Mouse (Mus musculus) liver, adult 2 months (tissue): ENCODE results near the gene Olfr111. TPM values are rescaled to one million over a fixed set of nuclear protein-coding genes. Genes with fewer than 3 reads are reported as not detected.

ENCODE experiments used
- DNase-seq: peaks from one replicate; pipeline ENCODE4 v3.0.0-alpha.2; 2011; ENCODE audit warnings: low read depth, low spot score; ENCODE audit errors: extremely low read depth
- H3K27ac ChIP-seq: fragments of 200-500 bp; replicated peaks from 2 replicates; pipeline ENCODE4 v1.5.1; 2012; ENCODE audit warnings: low read depth, mild to moderate bottlenecking, control low read depth, inconsistent platforms, low read length; ENCODE audit not compliant: insufficient read depth
- H3K27me3 ChIP-seq: fragments of 200-500 bp; 2 replicates; pipeline ENCODE4 v1.6.1; 2012; ENCODE audit warnings: mild to moderate bottlenecking, moderate library complexity, low read length, inconsistent platforms; ENCODE audit not compliant: control insufficient read depth, insufficient read depth
- H3K36me3 ChIP-seq: fragments of 200-500 bp; 2 replicates; pipeline ENCODE4 v1.6.1; 2012; ENCODE audit warnings: low read length, inconsistent platforms; ENCODE audit not compliant: control insufficient read depth, insufficient read depth
- H3K4me1 ChIP-seq: fragments of 200-500 bp; 2 replicates; pipeline ENCODE4 v1.6.1; 2011; ENCODE audit warnings: low read length; ENCODE audit not compliant: control insufficient read depth, insufficient read depth
- H3K4me3 ChIP-seq: fragments of 200-500 bp; 2 replicates; pipeline ENCODE4 v1.5.1; 2011; ENCODE audit warnings: low read depth, mild to moderate bottlenecking, control low read depth, low read length, moderate library complexity; ENCODE audit not compliant: insufficient read depth
- H3K79me2 ChIP-seq: fragments of 200-500 bp; 2 replicates; pipeline ENCODE4 v1.6.1; 2012; ENCODE audit warnings: inconsistent platforms, mild to moderate bottlenecking, low read length, moderate library complexity; ENCODE audit not compliant: control insufficient read depth, insufficient read depth
- H3K9ac ChIP-seq: fragments of 200-500 bp; 2 replicates; pipeline ENCODE4 v1.6.1; 2012; ENCODE audit warnings: low read depth, mild to moderate bottlenecking, control low read depth, inconsistent platforms, low read length
- CTCF ChIP-seq: fragments of 200-500 bp; IDR thresholded peaks from 2 replicates; pipeline ENCODE4 v1.5.1; 2011; ENCODE audit warnings: low read depth, low read length, control low read depth
- POLR2A ChIP-seq: fragments of 200-500 bp; IDR thresholded peaks from 2 replicates; pipeline ENCODE4 v1.6.1; 2011; ENCODE audit warnings: low read length, control low read depth; ENCODE audit not compliant: insufficient read depth; ENCODE audit errors: extremely low read depth
- polyA plus RNA-seq: library from polyadenylated mRNA; depleted of rRNA; stranded (reverse); fragments of >200 nt; gene quantifications from 2 replicates; pipeline ENCODE4 v1.2.3, GENCODE M21; 2012; rRNA removed
- total RNA-seq: library from RNA; depleted of rRNA; stranded (reverse); fragments of >200 nt; gene quantifications from 2 replicates; pipeline ENCODE4 v1.2.3, GENCODE M21; 2014; rRNA removed

Olfr111 gene
- total and polyA plus RNA-seq, 2 experiments, result not detected

GRCm38 (mm10) chr17:37577563-37577962, 69.7 kb downstream of the Olfr111 start, which contains the start of gene Olfr113:
Gene Olfr113 (minus strand): TSS chr17:37577663.
- H3K79me2 ChIP-seq, result no peaks in the 10 kb centered on the region
- no peaks in the 10 kb centered on the region for H3K36me3 ChIP-seq
- TF ChIP-seq POLR2A (no peak), CTCF (no peak)
- H3K4me3 ChIP-seq, result no peak within 1 kb of the TSS
- no peak within 1 kb of the TSS for H3K9ac ChIP-seq
- H3K27me3 ChIP-seq, result no peaks in the 10 kb centered on the region
- DNase-seq, result no peak
- H3K27ac ChIP-seq, result no peak within 1 kb of the TSS
- no peaks in the 10 kb centered on the region for H3K4me1 ChIP-seq

Other genes starting within 250 kb of the Olfr111 start
- gene Olfr98, start 244.3 kb upstream of the Olfr111 start, total RNA-seq, result not detected in 2 replicates
- gene Olfr98, start 244.3 kb upstream of the Olfr111 start, polyA plus RNA-seq, result not detected in 2 replicates
- gene H2-M3, start 237.8 kb upstream of the Olfr111 start, total RNA-seq, result 4.4 and 4.5 TPM in 2 replicates
- 1.7 and 3.3 TPM in 2 replicates for gene H2-M3, start 237.8 kb upstream of the Olfr111 start, polyA plus RNA-seq
- not detected in 2 replicates for gene Olfr99, start 224.6 kb upstream of the Olfr111 start, total RNA-seq
- not detected in 2 replicates for gene Olfr99, start 224.6 kb upstream of the Olfr111 start, polyA plus RNA-seq
- not detected in 2 replicates for gene Olfr101, start 203.7 kb upstream of the Olfr111 start, total RNA-seq
- not detected in 2 replicates for gene Olfr101, start 203.7 kb upstream of the Olfr111 start, polyA plus RNA-seq
- not detected in 2 replicates for gene Olfr102, start 191.0 kb upstream of the Olfr111 start, total RNA-seq
- gene Olfr102, start 191.0 kb upstream of the Olfr111 start, polyA plus RNA-seq, result not detected in 2 replicates
- gene Olfr103, start 168.3 kb upstream of the Olfr111 start, total RNA-seq, result not detected in 2 replicates
- gene Olfr103, start 168.3 kb upstream of the Olfr111 start, polyA plus RNA-seq, result not detected in 2 replicates
- gene Olfr104-ps, start 148.4 kb upstream of the Olfr111 start, total RNA-seq, result not detected in 2 replicates
- gene Olfr104-ps, start 148.4 kb upstream of the Olfr111 start, polyA plus RNA-seq, result not detected in 2 replicates
- gene Olfr105-ps, start 129.0 kb upstream of the Olfr111 start, total RNA-seq, result not detected in 2 replicates
- not detected in 2 replicates for gene Olfr105-ps, start 129.0 kb upstream of the Olfr111 start, polyA plus RNA-seq
- gene Olfr106-ps, start 117.6 kb upstream of the Olfr111 start, total RNA-seq, result not detected in 2 replicates
- gene Olfr106-ps, start 117.6 kb upstream of the Olfr111 start, polyA plus RNA-seq, result not detected in 2 replicates
- gene Olfr107, start 108.8 kb upstream of the Olfr111 start, total RNA-seq, result not detected in 2 replicates
- not detected in 2 replicates for gene Olfr107, start 108.8 kb upstream of the Olfr111 start, polyA plus RNA-seq
- gene Olfr108, start 62.5 kb upstream of the Olfr111 start, total RNA-seq, result not detected in 2 replicates
- not detected in 2 replicates for gene Olfr108, start 62.5 kb upstream of the Olfr111 start, polyA plus RNA-seq
- not detected in 2 replicates for gene Olfr109, start 49.1 kb upstream of the Olfr111 start, total RNA-seq
- gene Olfr109, start 49.1 kb upstream of the Olfr111 start, polyA plus RNA-seq, result not detected in 2 replicates
- gene H2-M2, start 24.5 kb upstream of the Olfr111 start, total RNA-seq, result 0.18 and 0.54 TPM in 2 replicates
- not detected in 2 replicates for gene H2-M2, start 24.5 kb upstream of the Olfr111 start, polyA plus RNA-seq
- gene Olfr110, start 15.6 kb upstream of the Olfr111 start, total RNA-seq, result not detected in 2 replicates
- not detected in 2 replicates for gene Olfr110, start 15.6 kb upstream of the Olfr111 start, polyA plus RNA-seq
- gene Olfr112, start 61.4 kb downstream of the Olfr111 start, total RNA-seq, result not detected in 2 replicates
- not detected in 2 replicates for gene Olfr112, start 61.4 kb downstream of the Olfr111 start, polyA plus RNA-seq
- gene Olfr113, start 69.6 kb downstream of the Olfr111 start, total RNA-seq, result not detected in 2 replicates
- gene Olfr113, start 69.6 kb downstream of the Olfr111 start, polyA plus RNA-seq, result not detected in 2 replicates
- gene Olfr114, start 84.7 kb downstream of the Olfr111 start, total RNA-seq, result not detected in 2 replicates
- gene Olfr114, start 84.7 kb downstream of the Olfr111 start, polyA plus RNA-seq, result not detected in 2 replicates
- not detected in 2 replicates for gene Olfr115, start 119.1 kb downstream of the Olfr111 start, total RNA-seq
- gene Olfr115, start 119.1 kb downstream of the Olfr111 start, polyA plus RNA-seq, result not detected in 2 replicates
- not detected in 2 replicates for gene Olfr116, start 119.2 kb downstream of the Olfr111 start, total RNA-seq
- not detected in 2 replicates for gene Olfr116, start 119.2 kb downstream of the Olfr111 start, polyA plus RNA-seq
- not detected in 2 replicates for gene Olfr117, start 155.8 kb downstream of the Olfr111 start, total RNA-seq
- gene Olfr117, start 155.8 kb downstream of the Olfr111 start, polyA plus RNA-seq, result not detected in 2 replicates
- not detected in 2 replicates for gene Olfr118, start 159.0 kb downstream of the Olfr111 start, total RNA-seq
- gene Olfr118, start 159.0 kb downstream of the Olfr111 start, polyA plus RNA-seq, result not detected in 2 replicates
- gene Olfr119, start 188.5 kb downstream of the Olfr111 start, total RNA-seq, result not detected in 2 replicates
- not detected in 2 replicates for gene Olfr119, start 188.5 kb downstream of the Olfr111 start, polyA plus RNA-seq
- not detected in 2 replicates for gene Olfr120, start 213.8 kb downstream of the Olfr111 start, total RNA-seq
- gene Olfr120, start 213.8 kb downstream of the Olfr111 start, polyA plus RNA-seq, result not detected in 2 replicates
- gene Olfr121, start 240.8 kb downstream of the Olfr111 start, total RNA-seq, result not detected in 2 replicates
- gene Olfr121, start 240.8 kb downstream of the Olfr111 start, polyA plus RNA-seq, result not detected in 2 replicates